Mouse (Mus musculus) heart, adult 2 months (tissue): ENCODE measurements around the gene Dcun1d4.

Experiments
- CTCF ChIP-seq: fragments of 200-600 bp; IDR thresholded peaks from 2 replicates; pipeline ENCODE4 v1.8.1; 2022; ENCODE audit warnings: antibody characterized with exemption, mild to moderate bottlenecking, moderate library complexity
- EP300 ChIP-seq: fragments of 200-500 bp; IDR thresholded peaks from 2 replicates; pipeline ENCODE4 v1.6.1; 2011; ENCODE audit warnings: low read depth, low read length, control low read depth; ENCODE audit not compliant: insufficient read depth
- POLR2A ChIP-seq: fragments of 200-500 bp; IDR thresholded peaks from 2 replicates; pipeline ENCODE4 v1.6.1; 2011; ENCODE audit warnings: mild to moderate bottlenecking, low read depth, low read length, control low read depth; ENCODE audit not compliant: insufficient read depth

DNA sequence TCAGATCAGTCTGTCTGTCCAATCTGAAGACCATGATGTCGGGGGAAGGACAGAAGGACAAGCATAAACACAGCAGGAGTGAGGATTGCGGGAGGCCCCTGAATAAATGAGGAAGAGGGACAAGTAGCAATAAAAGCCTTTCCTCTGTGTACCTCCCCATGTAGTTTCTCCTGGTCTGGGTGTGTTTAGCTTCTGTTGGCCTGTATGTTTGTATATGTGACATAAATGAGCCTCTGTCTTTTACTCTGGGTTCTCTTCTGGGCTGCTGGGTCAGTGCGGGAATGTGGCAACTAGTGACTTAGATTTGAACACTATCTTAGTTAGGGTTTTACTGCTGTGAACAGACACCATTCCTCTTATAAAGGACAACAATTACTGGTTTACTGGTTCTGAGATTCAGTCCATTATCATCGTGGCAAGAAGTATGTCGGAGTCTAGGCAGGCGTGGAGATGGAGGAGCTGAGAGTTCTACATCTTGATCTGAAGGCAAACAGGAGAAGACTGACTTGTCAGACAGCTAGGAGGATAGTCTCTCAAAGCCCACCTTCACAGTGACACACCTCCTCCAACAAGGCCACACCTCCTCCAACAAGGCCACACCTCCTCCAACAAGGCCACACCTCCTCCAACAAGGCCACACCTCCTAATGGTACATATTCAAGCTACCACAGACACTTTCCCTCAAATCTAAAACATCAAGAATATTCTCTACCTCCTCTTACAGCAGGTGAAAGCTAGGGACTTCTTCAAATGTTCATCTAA, 90.8 kb downstream of the Dcun1d4 start:
- no peak for TF ChIP-seq EP300
- TF ChIP-seq CTCF, result no peak
- no peak for TF ChIP-seq POLR2A
